Mouse (Mus musculus) spleen, adult 2 months (tissue): ENCODE data around the gene Tomm7.

Experiments
- CTCF ChIP-seq: fragments of 200-500 bp; IDR thresholded peaks from 2 replicates; pipeline ENCODE4 v1.5.1; 2011; ENCODE audit warnings: mild to moderate bottlenecking, inconsistent platforms; ENCODE audit not compliant: insufficient read depth, insufficient read length, insufficient replicate concordance; ENCODE audit errors: extremely low read depth
- POLR2A ChIP-seq: fragments of 200-500 bp; IDR thresholded peaks from 2 replicates; pipeline ENCODE4 v1.6.1; 2011; ENCODE audit warnings: low read depth, low read length, inconsistent platforms

DNA sequence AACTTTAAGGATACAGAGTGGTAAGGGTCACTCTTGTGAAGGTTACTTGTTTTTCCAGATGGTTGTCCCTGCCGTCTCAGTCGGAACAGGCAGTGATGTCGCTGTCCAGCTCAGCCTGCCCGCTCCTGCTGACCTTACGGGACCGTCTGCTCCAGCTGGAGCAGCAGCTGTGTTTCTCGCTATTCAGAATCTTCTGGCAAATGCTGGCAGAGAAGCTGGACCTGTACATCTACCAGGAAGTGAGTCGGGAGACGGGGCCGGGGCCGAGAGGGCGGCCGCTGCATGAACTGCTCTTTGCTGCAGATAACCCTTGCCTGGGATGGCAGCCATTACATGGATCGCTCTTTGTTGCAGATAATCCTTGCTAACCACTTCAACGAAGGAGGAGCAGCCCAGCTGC lies 27.3 kb downstream of the Tomm7 start:
- no peak for TF ChIP-seq CTCF
- TF ChIP-seq POLR2A, result no peak
